In the genomic region with DNA sequence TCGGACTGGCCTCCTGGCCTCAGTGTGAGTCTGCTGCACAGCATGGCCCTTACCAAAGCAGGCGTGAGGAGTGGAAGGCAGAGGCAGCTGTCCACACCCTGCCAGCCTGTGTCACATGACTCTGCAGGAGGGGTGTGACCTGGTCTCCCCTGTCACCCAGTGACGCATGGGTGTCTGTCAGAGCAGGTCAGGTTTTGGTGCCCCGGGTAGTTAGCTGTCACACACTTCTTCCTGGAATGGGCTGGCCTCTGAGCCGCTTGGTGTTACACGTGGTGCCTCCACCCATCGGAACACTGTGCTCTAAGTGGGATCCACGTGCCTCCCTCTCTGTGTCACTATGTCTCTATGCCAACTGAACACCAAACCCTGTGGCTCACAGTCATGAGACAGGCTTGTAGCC, we compare ENCODE assay signal across 8 mouse cellular contexts. TPM values are rescaled to one million over a fixed set of nuclear protein-coding genes. Genes with fewer than 3 reads are reported as not detected.
DNase-seq lines count a peak whose midpoint lies in the region; ATAC-seq lines count a peak whose summit lies in the region.

No protein-coding gene starts in this region.

- no peak overlapping the region for H3K9ac ChIP-seq in limb, embryonic 15.5 days

- H3K36me3 ChIP-seq in limb, embryonic 15.5 days, result no peaks in the 10 kb centered on the region
- H3K36me3 ChIP-seq in limb, embryonic 10.5 days, result no peaks in the 10 kb centered on the region

- no peak overlapping the region for H3K4me2 ChIP-seq in limb, embryonic 15.5 days

- H3K4me1 ChIP-seq in limb, embryonic 15.5 days, result peaks cover 53% of the 10 kb centered on the region
- peaks cover 47% of the 10 kb centered on the region for H3K4me1 ChIP-seq in limb, embryonic 10.5 days

- WGBS in limb, embryonic 15.5 days, result 62% methylated on average over 8 of the region's 8 CpGs
- 67% methylated on average over 8 of the region's 8 CpGs for WGBS in limb, embryonic 10.5 days

- H3K27me3 ChIP-seq in limb, embryonic 15.5 days, result no peaks in the 10 kb centered on the region
- H3K27me3 ChIP-seq in limb, embryonic 10.5 days (ENCODE audit: low read depth, poor library complexity, severe bottlenecking), result no peaks in the 10 kb centered on the region

- no peak overlapping the region for H3K27ac ChIP-seq in limb, embryonic 15.5 days
- H3K27ac ChIP-seq in limb, embryonic 10.5 days, result no peak overlapping the region; the same call in 1 of the 2 replicates

- H3K4me3 ChIP-seq in limb, embryonic 15.5 days, result no peak overlapping the region
- H3K4me3 ChIP-seq in limb, embryonic 10.5 days, result no peak overlapping the region

- DNase-seq in limb, embryonic 10.5 days (ENCODE audit: low spot score), result no peak
- peak; percentile 31 for DNase-seq in c-Kit-negative CD71-positive TER-119-positive erythroid progenitor cells, embryonic 14.5 days (ENCODE audit: low read depth, low spot score)
- DNase-seq in heart, postnatal 4 days, result peak; percentile 60
- no peak for DNase-seq in left cerebral cortex, adult 9 months (ENCODE audit: low spot score in 2 of 2)
- DNase-seq in layer of hippocampus, postnatal 25 days (ENCODE audit: extremely low spot score in 1 of 2, low spot score in 1 of 2), result no peak
- DNase-seq in thymus, postnatal 36 days, result no peak

- H3K9me3 ChIP-seq in limb, embryonic 15.5 days, result no peaks in the 10 kb centered on the region
- H3K9me3 ChIP-seq in limb, embryonic 10.5 days (replicated peaks), result no peaks in the 10 kb centered on the region

- ATAC-seq in limb, embryonic 15.5 days (ENCODE audit: insufficient number of reproducible peaks, low FRiP score, low TSS enrichment, low read depth), result peak; percentile 61; the same call in 1 of the 2 replicates
- peak; percentile 68 for ATAC-seq in neutrophil, adult 5-6 weeks (ENCODE audit: extremely low read depth, insufficient number of reproducible peaks, low FRiP score, poor library complexity, severe bottlenecking)

RNA-seq across cellular contexts. Expression of a gene that starts 34.6 kb away (rescaled TPM):
- polyA plus RNA-seq in limb, embryonic 15.5 days (2015; fragmentation: Nextera tagmentation; extraction: Ambion mirVana), result 50.2 and 53.1 TPM in 2 replicates
- 35.0 and 43.7 TPM in 2 replicates for polyA plus RNA-seq in limb, embryonic 10.5 days (2016; fragmentation: Nextera tagmentation; extraction: Ambion mirVana)
- total RNA-seq in heart, postnatal 4 days (2021), result 10 to 100 TPM; 47.2 to 52.9 TPM
- 12.3 and 27.9 TPM in 2 replicates for total RNA-seq in neutrophil, adult 5-6 weeks (2017)
- 10 to 100 TPM; 35.5 to 45.9 TPM for total RNA-seq in layer of hippocampus, postnatal 25 days (2021)

Comparison
In these comparisons a context has a peak if more than half of its experiments do, and no peak if none do; other contexts are left out.
1. DNase-seq: peak in c-Kit-negative CD71-positive TER-119-positive erythroid progenitor cells, embryonic 14.5 days (single experiment) and heart, postnatal 4 days (single experiment); none in limb, embryonic 10.5 days (single experiment), left cerebral cortex, adult 9 months (0 of 2), layer of hippocampus, postnatal 25 days (0 of 2) and thymus, postnatal 36 days (0 of 2).